Mouse (Mus musculus) neural tube, embryonic 14.5 days (tissue): ENCODE results near the gene Aars2. TPM values are rescaled to one million over a fixed set of nuclear protein-coding genes. Genes with fewer than 3 reads are reported as not detected.

ENCODE experiments used
- ATAC-seq: fragments of 200-750 bp; cut with Nextera tagmentation; 2 replicates; pipeline ENCODE4 v1.8.0; 2017; ENCODE audit warnings: low read depth, mild to moderate bottlenecking, moderate TSS enrichment, moderate library complexity
- H3K27ac ChIP-seq: fragments of 300-500 bp; sonication (generic); 2 replicates; pipeline ENCODE4 v1.5.1; 2014; ENCODE audit warnings: low read depth, mild to moderate bottlenecking, control low read depth, low read length, moderate library complexity, mixed read lengths
- H3K27me3 ChIP-seq: fragments of 300-500 bp; sonication (generic); 2 replicates; pipeline ENCODE4 v1.6.1; 2014; ENCODE audit warnings: low read length; ENCODE audit not compliant: control insufficient read depth, insufficient read depth
- H3K36me3 ChIP-seq: fragments of 300-500 bp; sonication (generic); 2 replicates; pipeline ENCODE4 v1.6.1; 2014; ENCODE audit warnings: low read length, mixed read lengths; ENCODE audit not compliant: control insufficient read depth, insufficient read depth
- H3K4me1 ChIP-seq: fragments of 300-500 bp; sonication (generic); 2 replicates; pipeline ENCODE4 v1.6.1; 2014; ENCODE audit warnings: low read length; ENCODE audit not compliant: control insufficient read depth, insufficient read depth
- H3K4me2 ChIP-seq: fragments of 300-500 bp; sonication (generic); 2 replicates; pipeline ENCODE4 v1.6.1; 2014; ENCODE audit warnings: mild to moderate bottlenecking, low read depth, low read length, control low read depth
- H3K4me3 ChIP-seq: fragments of 300-500 bp; sonication (generic); 2 replicates; pipeline ENCODE4 v1.5.1; 2014; ENCODE audit warnings: low read depth, low read length, control low read depth, mixed read lengths
- H3K9ac ChIP-seq: fragments of 300-500 bp; sonication (generic); replicated peaks from 2 replicates; pipeline ENCODE4 v1.6.1; 2014; ENCODE audit warnings: low read depth, mild to moderate bottlenecking, control low read depth, low read length, mixed read lengths
- H3K9me3 ChIP-seq: fragments of 300-500 bp; sonication (generic); 2 replicates; pipeline ENCODE4 v1.6.1; 2016; ENCODE audit warnings: low read length; ENCODE audit not compliant: control insufficient read depth
- WGBS: fragments of 180-500 bp; shearing (Covaris S2); extraction: QIAGEN DNeasy Blood & Tissue Kit; methylation state at CpG from one replicate; pipeline ENCODE4 v1.1.7; 2014; 5-methylcytosine and 5-hydroxymethylcytosine counted together
- polyA plus RNA-seq: library from polyadenylated mRNA; unstranded; fragments of >200 nt; fragmentation: Nextera tagmentation; extraction: Ambion mirVana; gene quantifications from 2 replicates; pipeline ENCODE4 v1.2.1, GENCODE M21; 2014

Gene Aars2
- polyA plus RNA-seq: 14.0 and 15.3 TPM in 2 replicates

- peak within 1 kb of the TSS; percentile 65 for H3K9ac ChIP-seq
- under 1% methylated on average over 42 of the region's 42 CpGs for WGBS
- peak; percentile 95 for ATAC-seq
- H3K36me3 ChIP-seq: peaks cover 8% of the 10 kb centered on the region; the same call in 1 of the 2 replicates
- peak within 1 kb of the TSS; percentile 90 for H3K27ac ChIP-seq
- peak within 1 kb of the TSS; percentile 71 for H3K4me3 ChIP-seq
- H3K4me1 ChIP-seq: no peaks in the 10 kb centered on the region
- no peaks in the 10 kb centered on the region for H3K27me3 ChIP-seq
- H3K9me3 ChIP-seq: no peaks in the 10 kb centered on the region
- H3K4me2 ChIP-seq: peak within 1 kb of the TSS; percentile 27
Measured at GRCm38 (mm10) chr17:45506700-45507189, at the start of gene Aars2. TSS of gene Aars2 (plus strand) at chr17:45506841.

- ATAC-seq: no peak
- WGBS: 93% methylated on average over 5 of the region's 5 CpGs
- Histone ChIP-seq H3K27ac (no peak overlapping the region), H3K4me2 (no peak overlapping the region), H3K4me3 (no peak overlapping the region), H3K4me1 (no peaks in the 10 kb centered on the region), H3K9me3 (no peaks in the 10 kb centered on the region), H3K9ac (no peak overlapping the region), H3K36me3 (no peaks in the 10 kb centered on the region), H3K27me3 (no peaks in the 10 kb centered on the region)
Measured at GRCm38 (mm10) chr17:45457487-45457886, 49.2 kb upstream of the Aars2 start.

GRCm38 (mm10) chr17:45458516-45458915 is 48.1 kb upstream of the Aars2 start:
- H3K27ac ChIP-seq: no peak overlapping the region
- no peak overlapping the region for H3K4me3 ChIP-seq
- H3K9me3 ChIP-seq: no peaks in the 10 kb centered on the region
- H3K36me3 ChIP-seq: no peaks in the 10 kb centered on the region
- WGBS: 84% methylated on average over 4 of the region's 4 CpGs
- H3K9ac ChIP-seq: no peak overlapping the region
- no peaks in the 10 kb centered on the region for H3K4me1 ChIP-seq
- ATAC-seq: no peak
- no peaks in the 10 kb centered on the region for H3K27me3 ChIP-seq
- H3K4me2 ChIP-seq: no peak overlapping the region

- H3K27me3 ChIP-seq: no peaks in the 10 kb centered on the region
- no peaks in the 10 kb centered on the region for H3K4me1 ChIP-seq
- no peaks in the 10 kb centered on the region for H3K36me3 ChIP-seq
- no peak overlapping the region for H3K4me3 ChIP-seq
- ATAC-seq: no peak
- H3K9me3 ChIP-seq: no peaks in the 10 kb centered on the region
- no peak overlapping the region for H3K27ac ChIP-seq
- H3K4me2 ChIP-seq: no peak overlapping the region
- 95% methylated on average over 7 of the region's 8 CpGs for WGBS
- H3K9ac ChIP-seq: no peak overlapping the region
Measured at GRCm38 (mm10) chr17:45459062-45459461, 47.6 kb upstream of the Aars2 start.

- no peak overlapping the region for H3K9ac ChIP-seq
- no peak overlapping the region for H3K4me2 ChIP-seq
- H3K9me3 ChIP-seq: no peaks in the 10 kb centered on the region
- WGBS: 95% methylated on average over 4 of the region's 4 CpGs
- H3K36me3 ChIP-seq: no peaks in the 10 kb centered on the region
- no peak overlapping the region for H3K27ac ChIP-seq
- no peak overlapping the region for H3K4me3 ChIP-seq
- H3K27me3 ChIP-seq: no peaks in the 10 kb centered on the region
- no peak for ATAC-seq
- no peaks in the 10 kb centered on the region for H3K4me1 ChIP-seq
Measured at GRCm38 (mm10) chr17:45462506-45462905, 44.1 kb upstream of the Aars2 start.

- Histone ChIP-seq H3K27ac (no peak overlapping the region), H3K4me1 (no peaks in the 10 kb centered on the region), H3K36me3 (no peaks in the 10 kb centered on the region), H3K27me3 (no peaks in the 10 kb centered on the region), H3K4me3 (no peak overlapping the region), H3K4me2 (no peak overlapping the region), H3K9me3 (no peaks in the 10 kb centered on the region; the same call in 1 of the 2 replicates), H3K9ac (no peak overlapping the region)
- ATAC-seq: no peak
- WGBS: 85% methylated on average over 9 of the region's 9 CpGs
Measured at GRCm38 (mm10) chr17:45464255-45464654, 42.4 kb upstream of the Aars2 start.

GRCm38 (mm10) chr17:45466701-45467100 is 39.9 kb upstream of the Aars2 start:
- no peak for ATAC-seq
- 70% methylated on average over 2 of the region's 2 CpGs for WGBS

GRCm38 (mm10) chr17:45468302-45468701 is 38.3 kb upstream of the Aars2 start:
- no peaks in the 10 kb centered on the region for H3K27me3 ChIP-seq
- H3K36me3 ChIP-seq: no peaks in the 10 kb centered on the region
- H3K4me2 ChIP-seq: no peak overlapping the region
- no peak overlapping the region for H3K27ac ChIP-seq
- no peak overlapping the region for H3K4me3 ChIP-seq
- WGBS: 84% methylated on average over 5 of the region's 5 CpGs
- no peak overlapping the region for H3K9ac ChIP-seq
- no peak for ATAC-seq
- H3K9me3 ChIP-seq: no peaks in the 10 kb centered on the region; the same call in 1 of the 2 replicates
- H3K4me1 ChIP-seq: no peaks in the 10 kb centered on the region

More at GRCm38 (mm10) chr17:45466701-45467100, 39.9 kb upstream of the Aars2 start:
- Histone ChIP-seq H3K36me3 (no peaks in the 10 kb centered on the region), H3K4me2 (no peak overlapping the region), H3K4me1 (no peaks in the 10 kb centered on the region), H3K9me3 (no peaks in the 10 kb centered on the region; the same call in 1 of the 2 replicates), H3K9ac (no peak overlapping the region), H3K27ac (no peak overlapping the region), H3K4me3 (no peak overlapping the region), H3K27me3 (no peaks in the 10 kb centered on the region)

- Histone ChIP-seq H3K4me1 (peaks cover 6% of the 10 kb centered on the region), H3K36me3 (no peaks in the 10 kb centered on the region), H3K4me2 (no peak overlapping the region), H3K4me3 (no peak overlapping the region), H3K9ac (no peak overlapping the region), H3K27ac (no peak overlapping the region), H3K27me3 (no peaks in the 10 kb centered on the region), H3K9me3 (no peaks in the 10 kb centered on the region; the same call in 1 of the 2 replicates)
- no peak for ATAC-seq
- WGBS: 88% methylated on average over 7 of the region's 7 CpGs
Measured at GRCm38 (mm10) chr17:45470726-45471125, 35.9 kb upstream of the Aars2 start.
